Mouse (Mus musculus) thymus, adult 2 months (tissue): ENCODE data around the gene Actl11. TPM values are rescaled to one million over a fixed set of nuclear protein-coding genes. Genes with fewer than 3 reads are reported as not detected.

Source experiments
- DNase-seq: peaks from one replicate; pipeline ENCODE4 v3.0.0; 2021
- H3K27ac ChIP-seq: fragments of 200-500 bp; 2 replicates; pipeline ENCODE4 v1.5.1; 2012; ENCODE audit warnings: low read length, control low read depth; ENCODE audit not compliant: control insufficient read depth, insufficient read depth
- H3K27me3 ChIP-seq: fragments of 200-500 bp; 2 replicates; pipeline ENCODE4 v1.6.1; 2012; ENCODE audit warnings: mild to moderate bottlenecking, low read length, moderate library complexity, mixed read lengths; ENCODE audit not compliant: control insufficient read depth, insufficient read depth
- H3K36me3 ChIP-seq: fragments of 200-500 bp; 2 replicates; pipeline ENCODE4 v1.6.1; 2012; ENCODE audit warnings: mild to moderate bottlenecking, low read length, moderate library complexity; ENCODE audit not compliant: control insufficient read depth, insufficient read depth
- H3K4me1 ChIP-seq: fragments of 200-500 bp; replicated peaks from 2 replicates; pipeline ENCODE4 v1.6.1; 2012; ENCODE audit warnings: low read length; ENCODE audit not compliant: control insufficient read depth, insufficient read depth
- H3K4me3 ChIP-seq: fragments of 200-500 bp; 2 replicates; pipeline ENCODE4 v1.5.1; 2012; ENCODE audit warnings: mild to moderate bottlenecking, low read length, control low read depth, moderate library complexity; ENCODE audit not compliant: control insufficient read depth, insufficient read depth
- CTCF ChIP-seq: fragments of 200-500 bp; IDR thresholded peaks from 2 replicates; pipeline ENCODE4 v1.5.1; 2012; ENCODE audit warnings: mild to moderate bottlenecking, control low read depth, low read length, moderate library complexity, borderline replicate concordance; ENCODE audit not compliant: control insufficient read depth, poor library complexity, insufficient read depth; ENCODE audit errors: extremely low read depth
- POLR2A ChIP-seq: fragments of 200-500 bp; IDR thresholded peaks from 2 replicates; pipeline ENCODE4 v1.6.1; 2012; ENCODE audit warnings: mild to moderate bottlenecking, low read length, control low read depth, moderate library complexity; ENCODE audit not compliant: control insufficient read depth, poor library complexity, insufficient read depth; ENCODE audit errors: extremely low read depth
- WGBS: fragments of 180-500 bp; shearing (Covaris S2); methylation state at CpG from one replicate; pipeline ENCODE4 v1.1.7; 2018; 5-methylcytosine and 5-hydroxymethylcytosine counted together
- polyA plus RNA-seq: library from polyadenylated mRNA; depleted of rRNA; stranded (reverse); fragments of >200 nt; gene quantifications from 2 replicates; pipeline ENCODE4 v1.2.3, GENCODE M21; 2012

Gene Actl11
- polyA plus RNA-seq, 1 experiment: 0.11 TPM

DNA sequence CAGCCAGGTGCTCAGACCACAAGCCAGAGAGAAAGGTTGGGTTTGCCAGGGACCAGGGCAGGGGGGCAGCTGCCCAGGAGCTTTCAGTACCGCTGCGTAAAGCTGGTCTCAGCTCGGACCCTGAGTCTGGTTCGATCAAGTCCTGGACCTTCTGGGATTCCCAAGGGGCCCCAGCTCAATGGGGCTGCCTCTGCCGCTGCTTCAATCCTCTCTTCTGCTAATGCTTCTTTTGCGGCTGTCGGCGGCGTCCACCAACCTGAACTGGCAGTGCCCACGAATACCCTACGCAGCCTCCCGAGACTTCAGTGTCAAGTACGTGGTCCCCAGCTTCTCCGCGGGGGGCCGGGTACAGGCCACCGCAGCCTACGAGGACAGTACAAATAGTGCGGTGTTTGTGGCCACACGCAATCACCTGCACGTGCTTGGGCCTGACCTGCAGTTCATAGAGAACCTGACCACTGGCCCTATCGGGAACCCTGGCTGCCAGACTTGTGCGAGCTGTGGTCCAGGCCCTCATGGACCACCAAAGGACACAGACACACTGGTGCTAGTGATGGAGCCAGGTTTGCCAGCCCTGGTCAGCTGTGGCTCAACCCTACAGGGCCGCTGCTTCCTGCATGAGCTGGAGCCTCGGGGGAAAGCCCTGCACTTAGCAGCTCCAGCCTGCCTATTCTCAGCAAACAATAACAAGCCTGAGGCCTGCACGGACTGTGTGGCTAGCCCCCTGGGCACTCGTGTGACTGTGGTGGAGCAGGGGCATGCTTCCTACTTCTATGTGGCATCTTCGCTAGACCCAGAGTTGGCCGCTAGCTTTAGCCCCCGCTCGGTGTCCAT lies 21.1 kb upstream of the Actl11 start:
- Histone ChIP-seq H3K27me3 (no peaks in the 10 kb centered on the region), H3K4me3 (peak overlapping the region; percentile 3; the same call in 1 of the 2 replicates), H3K4me1 (peaks cover 10% of the 10 kb centered on the region), H3K36me3 (no peaks in the 10 kb centered on the region), H3K27ac (no peak overlapping the region)
- no peak for TF ChIP-seq CTCF
- no peak for TF ChIP-seq POLR2A
- no peak for DNase-seq
- WGBS: 82% methylated on average over 31 of the region's 31 CpGs

DNA sequence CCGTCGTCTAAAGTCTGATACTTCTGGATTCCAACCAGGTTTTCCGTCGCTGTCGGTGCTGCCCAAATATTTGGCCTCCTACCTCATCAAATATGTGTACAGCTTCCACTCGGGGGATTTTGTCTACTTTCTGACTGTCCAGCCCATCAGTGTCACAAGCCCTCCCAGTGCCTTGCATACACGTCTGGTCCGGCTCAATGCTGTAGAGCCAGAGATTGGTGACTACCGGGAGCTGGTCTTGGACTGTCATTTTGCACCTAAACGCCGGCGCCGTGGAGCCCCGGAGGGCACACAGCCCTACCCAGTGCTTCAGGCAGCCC lies 20.5 kb upstream of the Actl11 start:
- H3K4me3 ChIP-seq: no peak overlapping the region
- H3K27me3 ChIP-seq: no peaks in the 10 kb centered on the region
- peaks cover 10% of the 10 kb centered on the region for H3K4me1 ChIP-seq
- no peak overlapping the region for H3K27ac ChIP-seq
- 95% methylated on average over 14 of the region's 14 CpGs for WGBS
- H3K36me3 ChIP-seq: no peaks in the 10 kb centered on the region
- no peak for DNase-seq
- TF ChIP-seq CTCF: no peak
- TF ChIP-seq POLR2A: no peak

DNA sequence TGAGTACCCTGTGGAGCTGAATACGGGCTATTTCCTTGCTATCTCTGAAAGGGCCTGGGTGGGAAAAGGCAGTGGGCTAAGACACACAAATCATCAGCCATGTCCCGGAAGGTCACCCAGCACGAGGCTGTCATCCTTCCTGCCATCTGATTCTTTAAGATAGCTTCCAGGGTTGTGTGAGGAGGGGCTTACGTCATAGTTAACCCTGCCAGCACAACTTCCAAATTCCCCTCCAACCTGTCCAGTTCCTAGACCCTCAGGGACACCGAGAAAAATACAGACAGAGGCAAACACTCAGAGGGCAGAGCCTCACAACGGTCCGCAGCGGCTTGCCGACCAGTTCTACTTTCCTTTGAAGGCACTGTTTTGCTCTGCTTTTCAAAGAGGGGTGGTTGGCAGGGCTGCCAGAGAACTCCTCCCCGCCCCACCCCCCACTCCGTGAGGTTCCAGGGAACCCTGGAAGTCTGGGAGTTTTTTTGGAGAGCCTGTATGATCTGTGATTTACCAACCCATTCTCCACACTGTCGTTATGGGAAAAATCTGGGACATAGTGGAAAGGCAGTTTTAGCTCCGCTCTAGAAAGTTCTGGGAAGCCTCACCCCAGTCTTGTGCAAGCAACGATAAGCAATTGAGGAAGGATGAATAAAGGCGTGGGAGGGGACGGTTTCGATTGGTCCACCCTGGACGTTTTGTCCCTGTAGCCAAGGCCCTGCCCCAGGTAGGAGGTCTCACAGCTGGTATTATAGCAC lies 19.7 kb upstream of the Actl11 start:
- peaks cover 10% of the 10 kb centered on the region for H3K4me1 ChIP-seq
- no peak overlapping the region for H3K27ac ChIP-seq
- DNase-seq: no peak
- no peak overlapping the region for H3K4me3 ChIP-seq
- 81% methylated on average over 18 of the region's 18 CpGs for WGBS
- H3K36me3 ChIP-seq: no peaks in the 10 kb centered on the region
- no peaks in the 10 kb centered on the region for H3K27me3 ChIP-seq
- no peak for TF ChIP-seq POLR2A

DNA sequence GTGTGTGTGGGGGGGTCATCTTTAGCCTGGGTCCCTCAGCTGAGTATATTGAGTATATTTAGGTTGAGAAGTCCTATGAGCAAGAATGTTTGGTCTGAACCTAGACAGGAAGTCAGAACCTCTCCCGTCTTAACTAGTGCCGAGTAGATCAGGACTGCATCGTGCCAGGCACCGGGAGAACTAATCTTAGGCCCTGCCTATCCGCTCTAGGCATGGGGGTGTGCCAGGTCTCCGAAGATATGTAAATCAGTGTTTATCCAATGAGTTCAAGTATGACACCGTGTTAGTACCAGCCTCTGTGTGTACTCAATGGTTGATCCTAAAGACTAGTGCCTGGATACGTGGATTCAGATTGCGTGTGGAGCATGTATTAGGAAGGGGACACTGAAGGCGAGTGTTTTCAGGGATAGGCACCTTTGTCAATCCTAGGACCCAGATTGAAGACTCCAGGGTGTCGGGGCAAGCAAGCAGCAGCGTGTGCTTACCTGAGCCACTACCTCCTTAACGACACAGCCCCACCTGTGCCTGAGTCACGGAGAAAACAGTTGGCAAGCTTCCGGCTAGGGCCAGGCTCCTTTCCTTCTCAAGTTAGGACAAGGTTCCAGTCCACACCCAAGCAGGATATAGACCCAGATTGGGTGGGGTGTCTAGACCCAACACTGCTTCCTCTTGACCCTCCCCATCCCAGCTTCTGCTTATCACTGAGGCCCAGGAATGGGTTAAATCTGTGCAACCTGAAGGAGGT lies 18.1 kb upstream of the Actl11 start:
- H3K36me3 ChIP-seq: no peaks in the 10 kb centered on the region
- H3K4me1 ChIP-seq: peaks cover 19% of the 10 kb centered on the region
- 94% methylated on average over 15 of the region's 15 CpGs for WGBS
- no peak overlapping the region for H3K27ac ChIP-seq
- DNase-seq: no peak
- TF ChIP-seq POLR2A: no peak
- TF ChIP-seq CTCF: no peak
- no peak overlapping the region for H3K4me3 ChIP-seq
- no peaks in the 10 kb centered on the region for H3K27me3 ChIP-seq

DNA sequence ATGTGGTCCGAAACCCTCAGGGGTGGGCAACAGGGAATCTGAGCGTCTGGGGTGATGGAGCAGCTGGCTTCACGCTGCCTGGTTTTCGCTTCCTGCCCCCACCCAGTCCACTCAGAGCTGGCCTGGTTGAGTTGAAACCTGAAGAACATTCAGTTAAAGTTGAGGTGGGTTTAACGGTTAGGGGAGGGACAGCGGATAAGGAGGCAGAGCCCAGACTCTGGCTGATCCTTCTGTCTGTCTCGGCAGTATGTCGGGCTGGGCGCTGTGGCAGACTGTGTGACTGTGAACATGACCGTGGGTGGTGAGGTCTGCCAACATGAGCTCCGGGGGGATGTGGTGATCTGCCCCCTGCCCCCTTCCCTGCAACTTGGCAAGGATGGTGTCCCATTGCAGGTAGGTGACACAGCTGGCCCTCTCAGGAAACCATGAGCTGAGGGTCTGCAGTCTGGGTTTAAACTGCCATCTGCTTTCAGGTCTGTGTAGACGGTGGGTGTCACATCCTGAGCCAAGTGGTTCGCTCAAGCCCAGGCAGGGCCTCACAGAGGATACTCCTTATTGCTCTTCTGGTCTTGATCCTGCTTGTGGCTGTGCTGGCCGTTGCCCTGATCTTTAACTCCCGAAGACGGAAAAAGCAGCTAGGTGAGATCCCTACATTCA lies 13.4 kb upstream of the Actl11 start:
- 30% methylated on average over 16 of the region's 16 CpGs for WGBS
- Histone ChIP-seq H3K4me1 (peaks cover 12% of the 10 kb centered on the region), H3K36me3 (no peaks in the 10 kb centered on the region), H3K4me3 (no peak overlapping the region), H3K27me3 (no peaks in the 10 kb centered on the region), H3K27ac (no peak overlapping the region)
- no peak for DNase-seq
- TF ChIP-seq POLR2A: no peak
- no peak for TF ChIP-seq CTCF

DNA sequence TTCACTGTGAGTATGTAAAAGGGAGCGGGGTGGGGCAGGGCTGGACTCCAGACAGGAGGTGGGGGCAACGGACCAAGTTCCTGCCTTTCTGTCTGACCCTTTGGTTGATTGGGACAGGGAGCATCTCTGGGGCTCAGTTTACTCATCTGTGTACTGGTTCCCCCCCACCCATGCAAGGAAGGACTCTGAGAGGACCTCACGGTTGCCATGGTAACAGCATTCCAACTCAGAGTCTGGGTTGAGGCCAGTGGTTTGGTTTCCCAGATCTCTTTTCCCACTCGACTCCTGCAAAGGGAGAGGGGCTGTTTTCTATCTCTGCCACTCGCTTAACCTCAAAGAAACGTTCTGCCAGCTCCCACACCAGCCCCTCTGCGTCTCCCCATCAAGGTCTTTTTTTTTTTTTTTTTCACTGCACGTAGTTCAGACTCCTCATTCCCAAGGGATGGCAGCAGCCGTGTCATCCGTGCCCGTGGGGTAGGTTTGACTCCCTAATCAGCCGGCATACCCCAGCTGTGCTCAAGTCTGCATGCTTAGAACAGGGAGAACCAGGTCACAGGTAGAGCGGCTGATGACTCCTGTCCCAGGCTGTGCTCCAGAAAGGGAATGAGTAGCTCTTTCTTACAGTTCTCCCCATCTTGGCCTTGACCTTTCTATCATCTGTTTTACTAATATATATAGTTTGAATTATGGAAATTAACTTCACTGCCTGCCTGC lies 10.2 kb upstream of the Actl11 start:
- no peaks in the 10 kb centered on the region for H3K36me3 ChIP-seq
- peaks cover 12% of the 10 kb centered on the region for H3K4me1 ChIP-seq
- H3K27ac ChIP-seq: no peak overlapping the region
- DNase-seq: no peak
- WGBS: 87% methylated on average over 13 of the region's 13 CpGs
- H3K4me3 ChIP-seq: no peak overlapping the region
- no peak for TF ChIP-seq POLR2A
- no peak for TF ChIP-seq CTCF
- H3K27me3 ChIP-seq: no peaks in the 10 kb centered on the region
